Mouse (Mus musculus) liver, adult 2 months (tissue): ENCODE measurements around the gene Haus2.

Experiments
- CTCF ChIP-seq: fragments of 200-500 bp; IDR thresholded peaks from 2 replicates; pipeline ENCODE4 v1.5.1; 2011; ENCODE audit warnings: low read depth, low read length, control low read depth
- POLR2A ChIP-seq: fragments of 200-500 bp; IDR thresholded peaks from 2 replicates; pipeline ENCODE4 v1.6.1; 2011; ENCODE audit warnings: low read length, control low read depth; ENCODE audit not compliant: insufficient read depth; ENCODE audit errors: extremely low read depth

DNA sequence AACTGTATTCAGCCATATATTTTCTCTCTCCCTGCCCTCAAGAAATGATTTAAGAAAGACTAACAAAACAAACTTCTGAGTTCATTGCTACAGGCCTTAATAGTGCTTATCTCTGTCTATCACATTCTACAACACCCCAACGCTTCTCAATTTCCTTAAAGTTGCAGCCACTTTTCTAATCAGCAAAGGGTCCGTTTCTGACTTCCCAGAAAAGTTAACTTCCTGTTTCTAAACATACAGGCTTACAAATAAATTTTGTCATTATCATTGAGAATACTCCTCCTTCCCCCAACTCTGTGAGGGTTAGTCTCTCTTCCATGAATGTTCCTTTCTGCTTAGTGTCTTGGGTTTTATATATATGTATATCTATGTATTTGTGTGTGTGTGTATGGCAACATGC lies 43.8 kb upstream of the Haus2 start:
- no peak for TF ChIP-seq CTCF
- TF ChIP-seq POLR2A, result no peak
